Mouse (Mus musculus): ENCODE results near the gene Plekhm1.
A peak's percentile ranks its signal among the peaks of the same experiment; 100 is the strongest.

Plekhm1 gene

GRCm38 (mm10) chr11:103359841-103360641 is 52.4 kb downstream of the Plekhm1 start:
- peak; percentile 85 for DNase-seq

DNA sequence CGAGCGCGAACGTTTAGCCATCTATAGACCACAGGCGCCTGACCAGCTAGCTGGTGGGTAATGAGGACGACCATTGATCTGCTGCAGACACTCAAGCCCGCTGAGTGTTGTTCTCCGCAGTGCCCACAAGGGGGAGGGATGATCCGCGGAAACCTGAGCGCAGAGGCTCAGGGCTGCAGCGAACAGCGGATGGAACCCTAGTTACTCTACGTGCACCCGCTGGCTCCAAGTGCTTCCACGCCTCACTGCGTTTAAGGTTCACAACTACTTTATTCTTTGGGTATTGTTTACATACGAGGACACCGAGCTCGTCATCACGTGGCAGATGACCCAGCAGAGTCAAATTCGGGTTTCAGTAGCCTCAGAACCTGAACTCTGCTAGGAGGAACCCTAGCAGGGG is 53.4 kb downstream of the Plekhm1 start:
- peak; percentile 63 for DNase-seq

- DNase-seq, result no peak
Observed at GRCm38 (mm10) chr11:103358316-103358715, 54.2 kb downstream of the Plekhm1 start.

GRCm38 (mm10) chr11:103357710-103358109 is 54.8 kb downstream of the Plekhm1 start:
- DNase-seq, result no peak

DNA sequence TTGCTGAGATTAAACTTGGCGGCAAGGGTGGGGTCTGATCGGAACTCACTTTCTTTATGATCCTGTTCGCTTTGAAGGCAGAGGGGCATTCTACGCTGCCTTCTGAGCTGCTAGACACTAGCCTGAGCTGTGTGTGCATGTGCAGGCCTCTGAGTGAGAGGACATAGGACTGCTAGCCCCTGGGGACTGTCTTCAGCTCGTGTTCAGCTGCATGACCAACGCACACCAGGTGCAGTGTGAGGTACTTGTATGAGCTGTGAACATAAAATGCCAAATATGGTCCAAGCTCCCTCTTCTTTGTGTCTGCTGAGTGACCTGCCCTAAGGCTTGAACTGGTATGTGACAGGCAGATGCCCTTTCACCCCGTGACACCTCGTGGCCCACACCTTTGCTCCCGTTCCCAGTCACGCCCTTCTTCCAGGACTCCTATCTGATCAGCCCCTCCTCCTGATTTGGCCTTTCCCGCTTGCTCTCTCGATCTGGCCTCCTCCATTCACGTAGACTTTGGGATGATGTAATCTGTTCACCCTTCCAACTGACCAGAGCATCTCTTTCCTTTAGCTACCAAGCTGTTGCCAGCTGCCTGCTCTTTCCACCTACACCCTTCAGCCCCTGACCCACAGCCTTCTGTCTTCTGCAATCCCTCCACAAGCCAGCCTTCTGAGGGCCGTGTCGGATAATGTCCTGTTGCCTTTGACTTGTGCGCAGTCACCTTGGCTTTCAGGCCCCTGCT is 55.4 kb downstream of the Plekhm1 start:
- DNase-seq, result no peak

- DNase-seq, result no peak
Observed at GRCm38 (mm10) chr11:103356032-103356571, 56.4 kb downstream of the Plekhm1 start.

GRCm38 (mm10) chr11:103355251-103355650 is 57.2 kb downstream of the Plekhm1 start:
- DNase-seq, result no peak

DNA sequence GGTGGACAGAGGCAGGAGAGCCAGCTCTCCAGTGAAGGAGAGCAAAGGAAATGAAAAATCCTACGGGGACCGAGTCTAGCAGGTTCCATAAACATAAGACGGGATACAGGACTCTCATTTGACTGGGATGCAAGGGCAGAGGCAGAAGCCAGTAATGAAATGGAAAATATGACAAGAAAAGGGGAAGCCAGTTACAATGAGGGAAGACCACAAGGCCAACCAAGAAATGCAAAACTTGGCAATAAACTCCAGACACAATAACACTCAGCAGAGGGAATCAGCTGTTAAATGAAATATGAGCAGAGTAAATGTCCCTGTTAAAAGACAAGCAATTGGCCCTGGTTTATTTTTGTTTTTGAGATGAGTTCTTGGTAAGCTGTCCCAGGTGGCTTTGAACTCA is 58.5 kb downstream of the Plekhm1 start:
- DNase-seq, result no peak

- no peak for DNase-seq
Observed at GRCm38 (mm10) chr11:103352239-103352814, 60.2 kb downstream of the Plekhm1 start.

GRCm38 (mm10) chr11:103350711-103351315 is 61.7 kb downstream of the Plekhm1 start:
- DNase-seq, result no peak

GRCm38 (mm10) chr11:103349699-103350098 is 62.8 kb downstream of the Plekhm1 start:
- DNase-seq, result no peak

DNA sequence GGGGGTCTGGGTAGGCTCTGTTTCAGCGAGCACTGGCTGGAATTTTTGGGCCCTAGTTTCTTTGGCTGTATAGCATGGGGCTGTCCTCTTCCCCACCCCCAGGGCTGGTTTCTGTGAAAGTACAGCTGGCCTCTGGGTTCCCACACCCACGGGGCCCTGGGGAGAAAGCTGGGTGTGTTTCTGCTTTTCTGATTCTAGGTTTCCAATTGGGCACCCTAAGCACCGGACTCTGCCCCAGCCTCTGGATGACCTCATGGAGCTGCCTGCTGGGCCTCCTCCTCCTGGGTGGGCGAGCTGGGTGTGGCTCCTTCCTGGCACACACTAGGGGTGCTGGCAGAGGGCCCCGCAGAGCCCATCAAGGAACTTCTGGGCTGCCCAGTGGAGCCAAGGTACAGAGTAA is 65.8 kb downstream of the Plekhm1 start:
- DNase-seq, result no peak

DNA sequence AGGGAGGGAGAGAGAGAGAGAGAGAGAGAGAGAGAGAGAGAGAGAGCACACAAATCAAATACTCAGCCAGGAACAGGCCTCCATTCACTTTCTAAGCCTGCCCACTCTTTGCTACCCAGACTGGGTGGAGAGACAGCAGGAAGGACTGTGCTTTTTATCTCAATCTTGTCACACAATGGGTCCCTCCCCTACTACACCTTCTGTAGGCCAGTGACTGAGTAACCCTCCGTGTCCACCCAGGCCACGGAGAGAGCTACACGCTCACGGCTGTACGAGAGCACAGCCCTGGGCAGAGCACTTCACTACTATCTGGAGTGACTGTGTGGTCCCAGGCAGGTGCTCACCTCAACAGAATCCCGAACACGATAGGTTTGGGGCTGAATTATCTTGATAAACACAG is 66.3 kb downstream of the Plekhm1 start:
- no peak for DNase-seq

DNA sequence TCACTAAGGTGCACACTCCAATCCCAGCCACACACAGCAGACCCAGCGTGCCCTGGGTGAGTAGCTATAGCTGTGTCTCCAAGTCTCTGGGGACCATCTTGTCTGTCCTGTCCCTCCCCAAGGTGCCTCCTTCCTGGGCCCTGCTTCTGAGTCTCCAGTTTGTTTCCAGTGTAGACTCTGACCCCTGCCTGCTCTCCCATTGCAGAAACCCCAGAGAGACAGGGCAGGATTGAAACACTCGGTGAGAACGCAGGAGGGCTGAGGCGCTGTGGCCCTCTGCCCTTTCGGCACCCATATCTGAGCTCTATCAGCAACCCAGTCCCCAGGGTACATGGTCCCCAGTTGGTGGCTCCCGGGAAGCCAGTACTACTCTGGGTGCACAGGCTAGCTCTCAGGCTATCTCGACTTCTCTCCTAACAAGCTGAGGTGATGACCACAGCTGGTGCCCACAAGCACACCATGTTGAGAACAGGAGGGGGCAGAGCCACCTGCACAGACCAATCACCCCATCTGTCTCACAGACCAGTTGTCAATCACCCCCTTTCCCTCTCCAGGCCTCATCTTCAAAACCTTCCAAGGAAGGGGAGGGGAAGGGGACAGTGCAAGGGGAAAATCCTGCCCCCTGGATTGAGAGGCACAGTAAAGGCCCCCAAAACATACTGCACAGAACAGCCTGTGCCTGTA is 66.9 kb downstream of the Plekhm1 start:
- no peak for DNase-seq

DNA sequence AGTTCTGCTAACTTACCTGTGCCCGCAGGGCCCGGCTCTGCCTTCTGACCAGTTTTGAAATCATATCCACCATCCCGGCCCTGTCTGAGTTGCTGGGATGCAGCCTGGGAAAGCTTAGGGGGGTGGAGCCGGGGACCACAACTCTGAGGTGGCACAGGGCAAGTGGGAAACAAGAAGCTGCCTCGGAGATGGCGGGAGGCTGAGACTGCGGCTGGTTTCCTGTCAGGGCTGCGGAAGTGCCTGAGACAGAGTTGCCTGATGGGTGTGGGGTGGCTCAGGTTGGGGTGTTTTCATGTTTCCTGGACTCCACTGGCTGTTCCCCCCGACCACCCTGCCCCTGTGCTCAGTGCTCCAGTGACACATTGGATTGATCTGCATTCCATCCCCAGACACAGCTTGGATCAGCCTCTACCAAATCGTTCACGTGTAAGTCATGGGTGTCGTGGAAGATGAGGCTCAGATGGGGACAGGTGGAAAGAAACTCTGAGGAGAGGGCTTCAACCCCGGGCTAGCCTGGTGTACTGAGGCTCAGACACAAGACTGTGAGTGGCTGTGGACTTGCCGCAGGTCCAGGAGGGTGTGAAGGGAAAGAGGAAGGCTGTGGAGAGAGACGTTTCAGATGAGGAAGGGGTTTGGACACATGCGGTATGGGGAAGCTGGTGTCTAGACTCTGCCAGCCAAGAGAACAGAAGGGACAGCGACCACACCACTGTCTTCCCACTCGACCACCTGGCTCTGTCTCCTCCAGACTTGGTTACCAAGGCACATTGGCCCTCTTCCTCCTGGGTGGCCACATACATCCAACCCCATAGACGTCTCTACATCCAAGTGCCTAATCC is 67.8 kb downstream of the Plekhm1 start:
- no peak for DNase-seq

DNA sequence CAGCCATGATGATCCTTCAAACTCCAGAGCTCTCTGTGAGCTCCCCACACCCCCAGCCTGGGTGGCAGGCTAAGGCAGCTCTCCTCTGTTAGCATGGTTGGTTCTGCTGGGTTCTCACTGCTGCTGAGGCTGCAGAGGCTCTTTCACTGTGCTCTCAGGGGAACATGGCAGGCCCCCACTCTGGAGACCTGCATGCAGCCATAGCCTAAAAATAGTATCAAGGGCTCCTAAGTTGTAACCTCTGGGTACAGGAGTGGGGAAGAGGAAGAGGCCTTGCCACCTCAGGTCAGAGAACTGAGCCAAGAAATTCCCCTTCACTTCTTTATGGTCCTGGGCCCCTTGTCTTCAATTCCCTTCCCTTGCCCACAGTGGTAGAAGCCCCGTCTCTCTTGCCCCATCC is 68.6 kb downstream of the Plekhm1 start:
- DNase-seq, result no peak

- no peak for DNase-seq
Observed at GRCm38 (mm10) chr11:103343063-103343462, 69.4 kb downstream of the Plekhm1 start.

DNA sequence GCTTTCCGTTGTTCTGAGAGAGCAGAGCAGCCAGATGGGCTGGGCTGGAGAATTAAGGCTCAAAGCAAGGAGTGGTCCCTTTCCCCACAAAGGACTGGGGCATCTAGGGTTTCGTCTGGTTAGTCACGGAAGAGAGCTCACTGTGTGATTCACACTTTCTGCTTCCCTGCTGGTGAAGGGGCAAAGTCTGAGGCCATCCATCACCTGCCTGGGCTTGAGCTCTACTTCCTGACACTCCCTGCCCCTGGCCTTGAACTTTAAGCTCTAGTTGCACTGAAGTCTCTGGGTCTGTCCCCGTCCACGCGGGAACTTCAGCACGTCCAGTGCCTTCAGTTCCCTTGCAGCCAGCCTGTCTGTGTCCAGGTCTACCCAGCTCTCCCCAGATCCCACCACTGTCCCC is 71.8 kb downstream of the Plekhm1 start:
- no peak for DNase-seq

DNA sequence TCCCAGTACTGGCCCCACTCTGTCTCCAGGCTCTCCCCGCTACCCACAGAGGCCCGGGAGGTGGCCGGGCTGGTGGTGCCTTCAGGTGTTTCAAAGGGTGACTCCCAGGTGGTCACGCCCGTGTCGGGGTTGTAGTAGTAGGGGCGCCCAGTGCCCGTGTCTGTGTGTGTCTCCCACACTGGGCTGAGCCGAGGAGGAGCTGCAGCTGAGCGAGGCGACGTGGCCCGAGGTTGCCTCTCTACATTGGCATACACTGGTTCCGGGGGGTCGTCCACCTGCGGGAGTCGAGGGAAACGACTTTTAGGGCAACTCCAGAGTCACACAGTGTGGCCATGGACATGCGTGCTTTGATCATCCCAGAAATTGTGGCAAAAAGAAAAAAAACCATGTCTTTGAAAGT is 72.4 kb downstream of the Plekhm1 start:
- DNase-seq, result no peak

GRCm38 (mm10) chr11:103339414-103340119 is 72.9 kb downstream of the Plekhm1 start:
- no peak for DNase-seq

DNA sequence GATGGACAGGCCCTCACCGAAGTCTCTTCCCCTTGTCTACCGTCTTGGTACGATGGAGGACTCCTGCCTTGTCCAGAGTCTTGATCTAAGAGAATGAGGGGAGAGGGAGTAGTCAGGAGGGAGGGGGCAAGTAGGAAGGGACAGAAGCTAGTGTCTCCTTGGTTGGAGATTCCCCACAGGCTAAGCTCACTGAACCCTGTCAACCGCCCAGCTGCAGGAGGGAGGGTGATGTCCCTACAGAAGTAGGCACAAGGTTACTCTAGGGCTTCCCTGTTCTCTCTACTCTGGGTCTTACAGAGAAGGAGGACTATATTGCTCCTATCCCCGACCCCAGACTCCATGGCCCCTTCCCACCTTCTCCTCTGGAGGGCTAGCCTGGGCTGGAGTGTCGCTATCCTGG is 73.8 kb downstream of the Plekhm1 start:
- DNase-seq, result no peak

Measured in right cerebral cortex, postnatal 25 days (tissue).